Mouse (Mus musculus) heart, postnatal 0 days (tissue): Measurements from ENCODE around the gene Cer1.

Experiments used
- CTCF ChIP-seq: IDR thresholded peaks from 2 replicates; pipeline ENCODE4 v1.5.1; 2016; ENCODE audit warnings: antibody characterized with exemption, control low read depth, low read depth
- EP300 ChIP-seq: IDR thresholded peaks from 2 replicates; pipeline ENCODE4 v1.6.1; 2016; ENCODE audit warnings: antibody characterized with exemption, low read depth

GRCm38 (mm10) chr4:82848552-82849234, 36.3 kb downstream of the Cer1 start:
- no peak for TF ChIP-seq EP300
- no peak for TF ChIP-seq CTCF
